Mouse (Mus musculus) heart, adult 2 months (tissue): Measurements from ENCODE around the gene Spata21.
A peak's percentile ranks its signal among the peaks of the same experiment; 100 is the strongest.

Experiments
- CTCF ChIP-seq: fragments of 200-600 bp; IDR thresholded peaks from 2 replicates; pipeline ENCODE4 v1.8.1; 2022; ENCODE audit warnings: antibody characterized with exemption, mild to moderate bottlenecking, moderate library complexity
- POLR2A ChIP-seq: fragments of 200-500 bp; IDR thresholded peaks from 2 replicates; pipeline ENCODE4 v1.6.1; 2011; ENCODE audit warnings: mild to moderate bottlenecking, low read depth, low read length, control low read depth; ENCODE audit not compliant: insufficient read depth

GRCm38 (mm10) chr4:141060426-141061301 is 27.5 kb upstream of the Spata21 start, which contains the start of gene Crocc:
- peak; percentile 98 for TF ChIP-seq CTCF
- TF ChIP-seq POLR2A = peak; percentile 81
